Mouse (Mus musculus) liver, postnatal 0 days (tissue): ENCODE measurements around the gene Proser2.
A peak's percentile ranks its signal among the peaks of the same experiment; 100 is the strongest.

ENCODE experiments used
- CTCF ChIP-seq: sonication (generic); IDR thresholded peaks from 2 replicates; pipeline ENCODE4 v1.5.1; 2016; ENCODE audit warnings: antibody characterized with exemption, low read depth
- EP300 ChIP-seq: IDR thresholded peaks from 2 replicates; pipeline ENCODE4 v1.6.1; 2016; ENCODE audit warnings: antibody characterized with exemption, low read depth, mild to moderate bottlenecking

GRCm38 (mm10) chr2:6159735-6160134, 29.7 kb upstream of the Proser2 start:
- TF ChIP-seq CTCF (no peak), EP300 (peak; percentile 64; the same call in 1 of the 2 replicates)
